Mouse (Mus musculus): ENCODE data around the gene Atf6.

- TF ChIP-seq ZNF384 (IDR thresholded peaks at IDR 0.05; ENCODE audit: low read depth, low read length) (peak; percentile 59), HCFC1 (IDR thresholded peaks at IDR 0.05; ENCODE audit: low read depth, low read length) (no peak), CTCF (conservative IDR thresholded peaks at IDR 0.05 in 1 of 2, IDR thresholded peaks at IDR 0.05 in 1 of 2; ENCODE audit: low read depth in 2 of 2, low read length in 2 of 2) (no peak), NELFE (IDR thresholded peaks at IDR 0.05; ENCODE audit: low read depth, low read length) (no peak)
These were observed 105.9 kb downstream of the Atf6 start for GRCm38 (mm10) chr1:170761634-170762033.
